Mouse (Mus musculus) c-Kit-positive CD71-positive TER-119-negative erythroid progenitor cells, embryonic 14.5 days (primary cell): ENCODE measurements at regions not wholly inside any gene's neighbourhood (a gene's known extent, or its start where the extent isn't known, plus 50 kb on each side); places are given as distances from the start of the nearest gene placed in this dataset.

Experiments used
- DNase-seq: peaks from one replicate; pipeline ENCODE4 v3.0.0-alpha.2; 2013; ENCODE audit warnings: low read depth

DNA sequence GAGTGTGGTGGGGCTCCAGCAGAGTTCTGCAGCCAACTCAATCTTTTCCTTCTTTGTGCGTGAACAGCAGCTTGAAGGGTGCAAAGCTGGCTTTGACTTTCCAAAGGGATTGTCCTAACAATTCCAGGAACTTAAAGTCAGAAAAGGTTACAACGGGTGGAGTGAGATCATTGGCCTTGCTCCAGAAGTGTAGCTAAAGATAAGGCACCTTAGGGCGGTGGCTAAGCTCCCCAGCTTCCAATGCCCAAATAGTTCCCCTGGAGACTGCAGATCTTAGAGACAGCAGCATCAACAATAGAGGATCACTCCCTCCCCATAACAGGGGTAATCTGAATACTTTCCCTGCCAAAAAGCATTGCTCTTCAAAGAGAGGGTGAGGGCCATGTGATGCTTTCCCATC lies 62.3 kb upstream of the Cd93 start:
- DNase-seq, result no peak

DNA sequence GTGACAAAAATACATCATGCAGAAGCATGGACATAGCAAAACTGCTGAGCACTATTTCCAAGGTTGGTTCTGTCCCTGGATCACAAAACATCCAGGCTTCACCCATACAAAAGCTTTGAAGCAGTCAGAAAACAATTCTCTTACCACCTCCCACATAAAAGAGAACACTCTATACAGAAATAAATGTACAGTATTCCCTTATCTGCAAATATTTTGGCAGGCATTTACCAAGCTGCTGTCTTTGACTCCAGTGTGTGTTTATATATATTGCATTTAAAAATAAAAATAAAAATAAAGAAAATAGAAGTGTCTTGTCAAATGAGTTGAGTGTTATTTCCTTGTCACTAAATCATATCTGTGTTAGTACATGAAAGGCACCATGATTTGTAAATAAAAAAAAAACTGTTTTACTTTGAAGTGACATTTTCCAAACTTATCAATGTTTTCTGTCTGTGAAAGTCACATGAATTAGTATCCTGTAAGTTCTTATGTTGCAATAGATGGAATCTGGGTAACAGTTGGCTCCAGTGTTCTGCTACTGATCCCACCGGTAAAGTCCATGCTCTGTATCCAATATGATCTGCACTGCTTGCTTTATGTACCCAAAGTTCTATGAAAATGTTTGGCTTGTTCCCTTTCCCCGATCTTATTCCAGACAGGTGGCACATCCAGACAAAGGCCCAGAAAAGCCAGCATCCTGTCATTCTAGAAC lies 59.9 kb upstream of the Cd93 start:
- no peak for DNase-seq

DNA sequence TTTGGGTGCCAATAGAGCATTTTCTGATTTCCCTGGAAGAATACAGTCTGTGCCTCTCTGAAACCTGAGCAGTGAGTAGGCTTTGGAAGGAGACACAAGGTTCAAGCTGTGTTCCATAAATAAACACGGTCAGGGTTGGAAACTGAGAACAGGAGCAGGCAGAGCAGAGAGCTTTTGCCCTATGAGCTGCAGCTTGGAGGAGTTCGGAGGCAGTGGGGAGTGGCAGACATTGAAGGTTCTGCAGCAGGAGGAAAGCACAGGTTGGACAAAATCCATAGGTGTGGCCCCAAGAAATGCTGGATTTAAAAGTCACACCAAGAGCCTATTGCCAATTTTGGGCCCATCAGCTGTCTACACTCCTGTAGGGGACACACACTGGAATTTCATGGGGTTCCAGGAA lies 59.0 kb upstream of the Cd93 start:
- DNase-seq, result no peak

DNA sequence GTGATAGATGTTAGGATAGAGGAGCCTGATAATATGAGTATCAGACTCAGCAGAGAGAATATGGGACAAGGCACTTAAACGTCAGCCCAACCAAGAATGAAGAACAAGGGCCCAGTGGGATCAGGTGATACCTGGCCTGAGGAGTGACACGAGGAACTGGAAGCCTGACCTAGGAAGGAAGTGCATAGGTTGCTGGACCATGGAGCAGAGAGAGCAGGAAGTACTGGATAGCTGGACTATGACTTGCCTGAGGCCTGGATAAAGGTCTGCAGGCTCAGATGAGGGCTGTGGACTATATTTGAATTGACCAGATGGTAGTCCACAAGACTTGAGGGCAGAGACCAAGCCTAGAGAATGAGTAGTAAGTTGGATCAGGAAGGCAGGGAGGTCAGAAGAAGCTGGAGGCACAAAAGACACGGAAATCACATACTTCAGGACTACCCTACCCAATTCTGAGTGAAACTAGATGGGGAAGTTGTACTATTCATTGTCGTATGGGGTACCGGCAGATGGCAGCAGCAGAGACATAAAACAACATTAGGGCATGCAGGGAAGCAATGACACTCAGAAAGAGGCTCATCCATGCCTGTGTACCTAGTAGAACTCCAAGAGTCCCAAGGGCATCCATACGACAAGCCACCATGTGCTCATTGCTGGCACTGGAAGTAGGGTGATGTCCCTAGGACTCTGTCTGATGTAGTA lies 57.0 kb upstream of the Cd93 start:
- DNase-seq, result no peak

DNA sequence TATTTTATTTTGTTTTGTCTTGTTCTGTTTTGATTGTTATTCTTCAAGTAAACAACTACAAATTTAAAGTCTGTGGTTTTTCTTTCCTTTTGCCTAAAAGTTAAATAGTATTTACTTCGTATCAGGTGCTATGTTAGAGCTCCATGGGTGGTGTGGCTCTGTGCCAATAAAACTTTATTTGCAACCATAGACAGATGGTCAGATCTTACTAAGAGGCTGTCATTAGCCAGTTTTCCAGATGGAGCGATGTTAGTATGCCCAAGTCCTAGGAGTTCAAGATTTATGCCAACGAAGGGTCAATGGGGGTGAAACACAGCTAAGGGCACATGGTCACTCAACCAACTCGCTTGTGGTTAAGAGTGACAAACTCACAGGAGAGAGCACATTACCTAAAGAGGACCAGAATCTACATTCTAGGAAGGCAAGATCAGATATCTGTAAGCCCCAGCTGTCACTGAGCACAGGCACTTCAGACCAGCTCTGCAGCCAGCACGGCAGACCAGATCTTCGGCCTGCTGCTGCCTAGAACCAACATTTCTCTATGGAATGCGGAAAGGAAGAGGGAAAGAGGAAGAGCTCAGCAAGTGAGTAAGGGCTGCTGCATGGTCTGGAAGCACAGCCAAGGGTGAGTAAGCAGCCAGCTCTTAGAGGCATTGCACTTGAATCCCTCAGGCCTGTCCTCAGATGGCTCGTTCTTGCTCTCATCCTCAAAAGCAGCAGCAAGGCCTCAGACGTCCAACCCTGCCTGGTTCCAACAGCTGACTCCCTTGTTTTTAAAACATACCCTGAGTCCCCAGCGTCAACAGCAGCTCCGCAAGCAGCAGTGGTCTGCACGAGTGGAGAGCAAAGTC lies 54.3 kb upstream of the Cd93 start:
- DNase-seq, result no peak

DNA sequence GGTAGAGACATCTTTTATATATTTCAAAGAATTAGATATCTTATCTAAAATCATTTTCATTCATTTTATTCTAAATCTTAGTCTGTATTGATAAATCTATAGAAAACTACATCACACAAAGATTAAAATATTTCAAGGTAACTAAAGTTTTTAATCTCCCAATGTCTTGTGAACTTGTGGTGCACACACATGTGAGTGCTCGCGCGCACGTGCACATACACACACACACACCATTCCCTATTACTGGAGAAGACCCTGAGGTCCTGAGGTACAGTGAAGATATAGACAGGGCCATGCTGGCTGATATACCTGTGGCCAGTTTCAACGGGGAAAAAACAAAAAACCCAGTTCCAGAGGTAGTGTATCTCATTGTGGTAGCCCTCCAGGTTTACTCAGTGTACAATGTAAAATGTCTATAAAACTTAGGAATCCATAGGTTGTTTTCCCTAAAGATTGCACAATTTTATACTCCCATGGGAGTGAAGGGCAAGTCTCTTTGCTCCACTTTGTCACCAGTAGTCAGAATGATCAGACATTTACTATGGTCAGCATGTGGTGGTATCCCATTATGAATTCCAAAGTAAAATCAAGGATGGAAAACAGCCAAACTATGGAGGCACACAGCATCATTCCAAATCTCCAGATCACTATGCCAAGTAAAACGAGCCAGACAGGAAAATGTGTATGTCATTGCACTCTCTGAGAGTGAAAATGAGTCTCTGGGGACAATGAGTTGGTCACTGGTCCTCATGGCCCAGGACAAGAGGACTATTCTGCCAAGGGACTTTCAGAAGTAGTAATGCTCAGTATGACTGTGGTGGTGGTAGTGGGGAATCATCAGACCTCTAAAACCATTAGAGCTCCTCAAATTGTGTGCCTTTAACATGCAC lies 53.0 kb upstream of the Cd93 start:
- DNase-seq, result no peak

DNA sequence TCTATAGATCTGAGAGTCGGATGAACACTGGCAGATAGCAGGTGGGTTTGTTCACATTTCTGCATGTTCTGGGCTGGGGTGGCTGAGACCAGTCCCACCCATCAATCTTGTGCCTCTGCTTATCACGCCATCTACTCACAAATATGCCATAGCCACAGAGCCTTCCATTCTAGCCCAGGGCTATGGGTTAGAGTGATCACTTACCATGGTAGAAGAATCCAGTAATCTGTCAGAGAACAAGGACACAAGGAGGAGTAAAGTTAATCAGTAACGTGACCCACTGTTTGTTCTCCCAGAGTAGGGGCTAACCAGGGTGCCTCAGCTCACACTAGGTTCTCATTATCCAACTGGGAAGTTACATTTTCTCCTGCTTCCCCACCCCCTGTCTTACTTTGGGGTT lies 52.1 kb upstream of the Cd93 start:
- DNase-seq, result no peak

DNA sequence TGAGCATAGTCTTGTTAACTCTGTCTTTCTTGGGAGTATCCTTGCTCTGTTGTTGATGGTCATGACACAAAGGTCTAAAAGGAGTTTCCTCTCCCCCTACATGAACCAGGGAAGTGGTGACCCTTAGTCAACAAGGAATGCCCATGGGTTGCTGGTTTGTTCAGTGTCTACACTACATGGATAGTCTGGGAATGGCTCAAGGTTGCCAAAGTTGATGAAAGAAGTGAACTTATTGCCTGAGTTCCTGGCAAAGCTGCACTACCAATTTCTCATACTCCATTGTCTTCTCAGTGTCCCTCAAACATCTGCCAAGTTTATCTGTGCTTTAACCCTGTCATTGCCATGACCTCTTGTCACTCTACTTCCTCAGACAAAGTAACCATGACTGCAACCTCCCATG lies 49.9 kb upstream of the Cd93 start:
- DNase-seq, result no peak
